Mouse (Mus musculus) kidney, postnatal 14 days (tissue): Measurements from ENCODE around the gene Nfatc3.
A peak's percentile ranks its signal among the peaks of the same experiment; 100 is the strongest.

Source experiments
- DNase-seq: peaks from one replicate; pipeline ENCODE4 v3.0.0; 2022; ENCODE audit warnings: mixed read lengths

Gene Nfatc3

GRCm38 (mm10) chr8:106127882-106128410 lies 69.3 kb downstream of the Nfatc3 start:
- DNase-seq, result no peak

GRCm38 (mm10) chr8:106129232-106129930 lies 70.7 kb downstream of the Nfatc3 start:
- no peak for DNase-seq

GRCm38 (mm10) chr8:106129997-106130396 lies 71.4 kb downstream of the Nfatc3 start:
- DNase-seq, result no peak

GRCm38 (mm10) chr8:106130505-106130904 lies 71.9 kb downstream of the Nfatc3 start:
- DNase-seq, result no peak

- DNase-seq, result no peak
Measured at GRCm38 (mm10) chr8:106131021-106131420, 72.4 kb downstream of the Nfatc3 start.

- no peak for DNase-seq
Measured at GRCm38 (mm10) chr8:106131488-106132222, 73.0 kb downstream of the Nfatc3 start.

GRCm38 (mm10) chr8:106132356-106132755 lies 73.7 kb downstream of the Nfatc3 start:
- no peak for DNase-seq

- no peak for DNase-seq
Measured at GRCm38 (mm10) chr8:106133526-106133925, 74.9 kb downstream of the Nfatc3 start.

- DNase-seq, result no peak
Measured at GRCm38 (mm10) chr8:106133946-106134345, 75.3 kb downstream of the Nfatc3 start.

- DNase-seq, result peak; percentile 94
Measured at GRCm38 (mm10) chr8:106134751-106135571, 76.3 kb downstream of the Nfatc3 start.

GRCm38 (mm10) chr8:106135672-106136071 lies 77.0 kb downstream of the Nfatc3 start:
- DNase-seq, result peak; percentile 68

GRCm38 (mm10) chr8:106136156-106137130 lies 77.8 kb downstream of the Nfatc3 start, which contains the start of gene Esrp2:
TSS of gene Esrp2 (minus strand) at chr8:106136974.
- peak; percentile 94 for DNase-seq

GRCm38 (mm10) chr8:106137218-106137905 lies 78.7 kb downstream of the Nfatc3 start:
- DNase-seq, result no peak

- peak; percentile 83 for DNase-seq
Measured at GRCm38 (mm10) chr8:106137906-106138477, 79.4 kb downstream of the Nfatc3 start.

- no peak for DNase-seq
Measured at GRCm38 (mm10) chr8:106138616-106139015, 80.0 kb downstream of the Nfatc3 start.

- no peak for DNase-seq
Measured at GRCm38 (mm10) chr8:106140191-106140590, 81.6 kb downstream of the Nfatc3 start.

- peak; percentile 86 for DNase-seq
Measured at GRCm38 (mm10) chr8:106140769-106141168, 82.1 kb downstream of the Nfatc3 start.

- DNase-seq, result no peak
Measured at GRCm38 (mm10) chr8:106145331-106145730, 86.7 kb downstream of the Nfatc3 start.

- DNase-seq, result no peak
Measured at GRCm38 (mm10) chr8:106146014-106146413, 87.4 kb downstream of the Nfatc3 start.

- no peak for DNase-seq
Measured at GRCm38 (mm10) chr8:106147868-106148565, 89.4 kb downstream of the Nfatc3 start.
